ENCODE assay signal across 8 mouse cellular contexts in the genomic region with DNA sequence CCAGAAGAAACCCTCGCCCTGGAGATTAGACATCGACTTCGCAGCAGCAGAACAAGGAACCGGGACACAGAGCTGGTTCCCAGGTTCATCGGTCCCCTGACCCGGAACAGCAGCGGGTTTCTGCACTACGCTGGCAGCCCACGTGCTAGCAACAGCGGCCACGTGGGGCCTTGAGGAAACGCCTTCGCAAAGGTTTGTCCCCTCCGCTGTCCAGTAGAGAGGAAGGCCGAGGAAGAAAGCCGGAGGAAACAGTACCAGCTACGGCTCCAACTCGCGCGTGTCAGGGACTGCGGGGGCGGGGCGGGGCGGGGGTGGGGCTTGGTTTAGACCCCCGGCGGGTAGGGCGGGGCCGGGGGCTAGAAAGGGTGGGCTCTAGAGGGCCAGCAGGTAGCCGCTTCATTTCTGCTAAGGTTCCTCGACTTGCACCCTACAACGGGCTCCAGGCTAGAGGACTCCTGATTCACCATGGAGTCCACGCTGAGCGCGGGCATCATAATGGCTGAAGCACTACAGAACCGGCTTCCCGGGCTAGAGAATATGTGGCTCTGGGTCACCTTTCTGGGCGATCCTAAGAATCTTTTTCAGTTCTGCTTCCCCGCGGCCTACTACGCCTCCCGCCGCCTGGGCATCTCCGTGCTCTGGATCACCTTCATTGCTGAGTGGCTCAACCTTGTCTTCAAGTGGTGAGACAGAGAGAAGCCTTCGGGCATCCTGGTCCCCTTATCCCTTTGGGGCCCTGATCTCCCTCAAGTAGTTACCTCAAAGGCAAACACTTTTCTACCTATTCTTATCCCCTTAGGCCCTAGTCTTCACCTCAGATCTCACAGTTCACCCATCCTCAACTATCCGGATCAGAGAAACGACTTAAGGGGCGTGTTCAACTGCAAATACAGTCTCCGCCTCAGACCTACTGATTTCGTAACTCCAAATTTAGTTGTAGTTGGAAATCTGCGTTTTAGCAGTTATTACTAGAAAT. TPM values are rescaled to one million over a fixed set of nuclear protein-coding genes. Genes with fewer than 3 reads are reported as not detected.
A peak's percentile ranks its signal among the peaks of the same experiment; 100 is the strongest.
DNase-seq lines count a peak whose midpoint lies in the region; ATAC-seq lines count a peak whose summit lies in the region.

G6pc3 (plus strand) TSS at position 160 of the 976 bp plus-strand sequence.

- ATAC-seq in embryonic facial prominence, embryonic 12.5 days (ENCODE audit: insufficient number of reproducible peaks, insufficient read depth, low FRiP score, low TSS enrichment), result peak; percentile 81
- ATAC-seq in midbrain, embryonic 12.5 days (ENCODE audit: low FRiP score, low read depth), result peak; percentile 83

- H3K9me3 ChIP-seq in embryonic facial prominence, embryonic 12.5 days, result no peaks in the 10 kb centered on the region
- H3K9me3 ChIP-seq in limb, embryonic 10.5 days (replicated peaks), result no peaks in the 10 kb centered on the region
- no peaks in the 10 kb centered on the region for H3K9me3 ChIP-seq in midbrain, embryonic 12.5 days

- H3K36me3 ChIP-seq in embryonic facial prominence, embryonic 12.5 days, result peaks cover 26% of the 10 kb centered on the region
- peaks cover 30% of the 10 kb centered on the region for H3K36me3 ChIP-seq in limb, embryonic 10.5 days
- H3K36me3 ChIP-seq in midbrain, embryonic 12.5 days, result peaks cover 22% of the 10 kb centered on the region

- WGBS in embryonic facial prominence, embryonic 12.5 days, result 2% methylated on average over 50 of the region's 50 CpGs
- WGBS in limb, embryonic 10.5 days, result 4% methylated on average over 50 of the region's 50 CpGs
- WGBS in midbrain, embryonic 12.5 days, result 2% methylated on average over 50 of the region's 50 CpGs

- peaks cover 16% of the 10 kb centered on the region for H3K4me1 ChIP-seq in embryonic facial prominence, embryonic 12.5 days
- H3K4me1 ChIP-seq in limb, embryonic 10.5 days, result peaks cover 25% of the 10 kb centered on the region
- peaks cover 20% of the 10 kb centered on the region for H3K4me1 ChIP-seq in midbrain, embryonic 12.5 days

- H3K27me3 ChIP-seq in embryonic facial prominence, embryonic 12.5 days, result no peaks in the 10 kb centered on the region
- no peaks in the 10 kb centered on the region for H3K27me3 ChIP-seq in limb, embryonic 10.5 days (ENCODE audit: low read depth, poor library complexity, severe bottlenecking)
- H3K27me3 ChIP-seq in midbrain, embryonic 12.5 days, result no peaks in the 10 kb centered on the region

- peak; percentile 76 for DNase-seq in 3134 (ENCODE audit: extremely low read depth, insufficient read length, low spot score)
- peak; percentile 93 to 94 for DNase-seq in adrenal gland, postnatal 36 days
- DNase-seq in heart, adult 11 months, result peak; percentile 99
- DNase-seq in kidney, adult 18-20 months, result peak; percentile 94
- peak; percentile 86 for DNase-seq in limb, embryonic 10.5 days (ENCODE audit: low spot score)
- DNase-seq in skeletal muscle tissue, adult 2 months (ENCODE audit: low read depth, low spot score), result peak; percentile 94

- peak within 1 kb of the TSS; percentile 67 for H3K9ac ChIP-seq in embryonic facial prominence, embryonic 12.5 days
- peak within 1 kb of the TSS; percentile 67 for H3K9ac ChIP-seq in midbrain, embryonic 12.5 days (replicated peaks)

- H3K4me3 ChIP-seq in embryonic facial prominence, embryonic 12.5 days, result peak within 1 kb of the TSS; percentile 59
- H3K4me3 ChIP-seq in limb, embryonic 10.5 days, result peak within 1 kb of the TSS; percentile 70
- peak within 1 kb of the TSS; percentile 61 for H3K4me3 ChIP-seq in midbrain, embryonic 12.5 days

- peak within 1 kb of the TSS; percentile 84 for H3K4me2 ChIP-seq in embryonic facial prominence, embryonic 12.5 days (replicated peaks)
- peak within 1 kb of the TSS; percentile 67 for H3K4me2 ChIP-seq in midbrain, embryonic 12.5 days (replicated peaks)

- peak within 1 kb of the TSS; percentile 63 for H3K27ac ChIP-seq in embryonic facial prominence, embryonic 12.5 days
- peak within 1 kb of the TSS; percentile 85 for H3K27ac ChIP-seq in limb, embryonic 10.5 days
- peak within 1 kb of the TSS; percentile 56 for H3K27ac ChIP-seq in midbrain, embryonic 12.5 days (replicated peaks)

RNA-seq across cellular contexts. Expression of gene G6pc3, which starts in this region (rescaled TPM):
- 100 to 1,000 TPM; 126 to 133 TPM for total RNA-seq in adrenal gland, postnatal 36 days (2021)
- polyA plus RNA-seq in embryonic facial prominence, embryonic 12.5 days (2016; fragmentation: Nextera tagmentation; extraction: Ambion mirVana), result 30.3 and 31.3 TPM in 2 replicates
- polyA plus RNA-seq in limb, embryonic 10.5 days (2016; fragmentation: Nextera tagmentation; extraction: Ambion mirVana), result 41.4 and 41.6 TPM in 2 replicates
- polyA plus RNA-seq in midbrain, embryonic 12.5 days (2016; fragmentation: Nextera tagmentation; extraction: Ambion mirVana), result 27.6 and 29.7 TPM in 2 replicates

Comparison
In these comparisons a context has a peak if more than half of its experiments do, and no peak if none do; other contexts are left out.
1. Peak in every context shown above with its lines: DNase-seq, ATAC-seq, H3K4me3 ChIP-seq and H3K27ac ChIP-seq.